Mouse (Mus musculus): ENCODE results near the gene BC005537. TPM values are rescaled to one million over a fixed set of nuclear protein-coding genes. Genes with fewer than 3 reads are reported as not detected.

The BC005537 gene
- polyA plus RNA-seq, 1 experiment, result 27.3 TPM

DNA sequence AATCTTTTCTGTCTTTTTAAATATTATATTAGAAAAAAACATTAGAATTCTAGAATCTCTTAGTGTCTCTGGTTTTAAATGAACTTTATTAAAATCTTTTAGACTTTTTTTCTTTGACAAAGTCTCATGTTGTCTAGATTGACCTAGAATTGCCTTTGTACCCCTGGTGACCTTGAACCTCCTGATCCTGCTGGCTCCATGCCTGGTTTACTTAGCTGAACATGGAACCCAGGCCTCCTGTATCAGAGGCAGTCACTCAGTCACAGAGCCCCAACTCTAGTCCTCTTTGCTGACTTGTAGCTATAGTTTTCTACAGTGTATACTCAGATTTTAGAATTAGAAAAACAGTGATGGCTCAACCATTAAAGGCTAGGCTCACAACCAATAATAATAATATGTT lies 4.6 kb downstream of the BC005537 start:
- no peak overlapping the region for H3ac ChIP-seq (ENCODE audit: control insufficient read depth, insufficient read length)
- peaks cover 69% of the 10 kb centered on the region for H3K79me2 ChIP-seq (ENCODE audit: control insufficient read depth, insufficient read depth)
- TF ChIP-seq TCF3 (IDR thresholded peaks at IDR 0.05; ENCODE audit: insufficient read length, low read depth), result no peak
- no peak for TF ChIP-seq CEBPB (IDR thresholded peaks at IDR 0.05; ENCODE audit: insufficient read depth, poor library complexity, severe bottlenecking)
- no peak for TF ChIP-seq TCF12 (IDR thresholded peaks at IDR 0.05; ENCODE audit: insufficient read depth, poor library complexity, severe bottlenecking)
- TF ChIP-seq POLR2AphosphoS2 (IDR thresholded peaks at IDR 0.05; ENCODE audit: insufficient read length, low read depth), result no peak
- no peak for TF ChIP-seq POLR2A (IDR thresholded peaks at IDR 0.05; ENCODE audit: insufficient read length, low read depth)
- no peak for TF ChIP-seq SRF (IDR thresholded peaks at IDR 0.05; ENCODE audit: control insufficient read depth, insufficient read length, low read depth)
- TF ChIP-seq MYOG (IDR thresholded peaks at IDR 0.05; ENCODE audit: control insufficient read depth in 1 of 3, insufficient read depth in 1 of 3, insufficient read length in 2 of 3, low read depth in 2 of 3), result no peak
- TF ChIP-seq E2F4 (IDR thresholded peaks at IDR 0.05; ENCODE audit: insufficient read depth), result no peak
- no peak for TF ChIP-seq REST (IDR thresholded peaks at IDR 0.05; ENCODE audit: insufficient read depth, insufficient read length)
- TF ChIP-seq MAX (IDR thresholded peaks at IDR 0.05; ENCODE audit: low read depth), result no peak
- TF ChIP-seq USF1 (IDR thresholded peaks at IDR 0.05; ENCODE audit: low read depth), result no peak
- no peak for TF ChIP-seq MYOD1 (IDR thresholded peaks at IDR 0.05; ENCODE audit: control insufficient read depth in 1 of 3, insufficient read length in 2 of 3, low read depth in 2 of 3)
- no peaks in the 10 kb centered on the region for H3K27me3 ChIP-seq (ENCODE audit: control insufficient read depth, insufficient read depth, insufficient read length)
- no peak overlapping the region for H3K4me3 ChIP-seq
- H3K4me2 ChIP-seq (ENCODE audit: low read depth), result no peak overlapping the region
- peaks cover 60% of the 10 kb centered on the region for H3K36me3 ChIP-seq (ENCODE audit: control insufficient read depth, insufficient read depth)

DNA sequence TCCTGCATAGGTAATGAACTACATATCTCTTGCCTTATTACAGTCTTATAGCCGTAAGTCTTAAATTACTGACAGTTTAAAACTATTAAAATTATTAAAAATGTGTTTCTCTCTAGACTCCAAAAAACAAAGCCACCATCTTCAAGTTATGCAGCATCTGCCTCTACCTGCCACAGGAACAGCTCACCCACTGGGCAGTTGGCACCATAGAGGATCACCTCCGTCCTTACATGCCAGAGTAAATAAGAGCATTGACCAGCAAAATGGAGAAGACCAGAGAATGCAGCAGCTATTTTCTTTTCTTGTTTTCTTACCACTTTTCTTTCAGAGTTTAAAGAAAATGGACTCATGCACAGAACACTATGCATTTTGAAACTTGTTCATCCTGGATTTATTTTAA lies 11.1 kb downstream of the BC005537 start:
- H3K4me2 ChIP-seq (ENCODE audit: low read depth), result no peak overlapping the region
- TF ChIP-seq REST (IDR thresholded peaks at IDR 0.05; ENCODE audit: insufficient read depth, insufficient read length), result no peak
- TF ChIP-seq USF1 (IDR thresholded peaks at IDR 0.05; ENCODE audit: low read depth), result no peak
- TF ChIP-seq SRF (IDR thresholded peaks at IDR 0.05; ENCODE audit: control insufficient read depth, insufficient read length, low read depth), result no peak
- no peak for TF ChIP-seq MYOG (IDR thresholded peaks at IDR 0.05; ENCODE audit: control insufficient read depth in 1 of 3, insufficient read depth in 1 of 3, insufficient read length in 2 of 3, low read depth in 2 of 3)
- no peak for TF ChIP-seq TCF12 (IDR thresholded peaks at IDR 0.05; ENCODE audit: insufficient read depth, poor library complexity, severe bottlenecking)
- TF ChIP-seq E2F4 (IDR thresholded peaks at IDR 0.05; ENCODE audit: insufficient read depth), result no peak
- TF ChIP-seq TCF3 (IDR thresholded peaks at IDR 0.05; ENCODE audit: insufficient read length, low read depth), result no peak
- TF ChIP-seq MAX (IDR thresholded peaks at IDR 0.05; ENCODE audit: low read depth), result no peak
- TF ChIP-seq POLR2AphosphoS2 (IDR thresholded peaks at IDR 0.05; ENCODE audit: insufficient read length, low read depth), result no peak
- no peak for TF ChIP-seq POLR2A (IDR thresholded peaks at IDR 0.05; ENCODE audit: insufficient read length, low read depth)
- TF ChIP-seq MYOD1 (IDR thresholded peaks at IDR 0.05; ENCODE audit: control insufficient read depth in 1 of 3, insufficient read length in 2 of 3, low read depth in 2 of 3), result no peak
- TF ChIP-seq CEBPB (IDR thresholded peaks at IDR 0.05; ENCODE audit: insufficient read depth, poor library complexity, severe bottlenecking), result no peak
- H3K27me3 ChIP-seq (ENCODE audit: control insufficient read depth, insufficient read depth, insufficient read length), result no peaks in the 10 kb centered on the region
- H3K36me3 ChIP-seq (ENCODE audit: control insufficient read depth, insufficient read depth), result peaks cover 68% of the 10 kb centered on the region
- peaks cover 12% of the 10 kb centered on the region for H3K79me2 ChIP-seq (ENCODE audit: control insufficient read depth, insufficient read depth)
- H3ac ChIP-seq (ENCODE audit: control insufficient read depth, insufficient read length), result no peak overlapping the region
- no peak overlapping the region for H3K4me3 ChIP-seq

DNA sequence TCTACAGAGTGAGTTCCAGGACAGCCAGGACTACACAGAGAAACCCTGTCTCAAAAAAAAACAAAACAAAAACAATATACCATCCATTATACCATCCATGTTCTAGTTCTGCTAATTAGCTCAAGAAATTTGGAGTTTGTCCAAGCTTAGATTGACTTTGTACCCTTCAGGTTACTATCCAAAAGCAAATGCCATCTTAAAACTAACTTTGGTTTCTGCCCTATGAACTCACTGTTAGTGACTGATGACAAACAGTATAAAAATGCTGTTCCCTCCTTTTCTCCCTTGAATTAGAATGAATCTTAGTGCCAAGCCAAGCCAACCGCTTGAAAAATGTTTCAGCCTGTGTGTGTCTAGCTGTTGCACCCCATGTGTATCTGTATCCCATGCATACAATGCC lies 13.2 kb downstream of the BC005537 start:
- Histone ChIP-seq H3K4me3 (no peak overlapping the region), H3K36me3 (ENCODE audit: control insufficient read depth, insufficient read depth) (peaks cover 48% of the 10 kb centered on the region), H3ac (ENCODE audit: control insufficient read depth, insufficient read length) (no peak overlapping the region), H3K79me2 (ENCODE audit: control insufficient read depth, insufficient read depth) (peaks cover 9% of the 10 kb centered on the region), H3K4me2 (ENCODE audit: low read depth) (no peak overlapping the region), H3K27me3 (ENCODE audit: control insufficient read depth, insufficient read depth, insufficient read length) (no peaks in the 10 kb centered on the region)
- TF ChIP-seq USF1 (IDR thresholded peaks at IDR 0.05; ENCODE audit: low read depth) (no peak), POLR2AphosphoS2 (IDR thresholded peaks at IDR 0.05; ENCODE audit: insufficient read length, low read depth) (no peak), E2F4 (IDR thresholded peaks at IDR 0.05; ENCODE audit: insufficient read depth) (no peak), MYOD1 (IDR thresholded peaks at IDR 0.05; ENCODE audit: control insufficient read depth in 1 of 3, insufficient read length in 2 of 3, low read depth in 2 of 3) (no peak), TCF3 (IDR thresholded peaks at IDR 0.05; ENCODE audit: insufficient read length, low read depth) (no peak), POLR2A (IDR thresholded peaks at IDR 0.05; ENCODE audit: insufficient read length, low read depth) (no peak), MYOG (IDR thresholded peaks at IDR 0.05; ENCODE audit: control insufficient read depth in 1 of 3, insufficient read depth in 1 of 3, insufficient read length in 2 of 3, low read depth in 2 of 3) (no peak), TCF12 (IDR thresholded peaks at IDR 0.05; ENCODE audit: insufficient read depth, poor library complexity, severe bottlenecking) (no peak), REST (IDR thresholded peaks at IDR 0.05; ENCODE audit: insufficient read depth, insufficient read length) (no peak), MAX (IDR thresholded peaks at IDR 0.05; ENCODE audit: low read depth) (no peak)

DNA sequence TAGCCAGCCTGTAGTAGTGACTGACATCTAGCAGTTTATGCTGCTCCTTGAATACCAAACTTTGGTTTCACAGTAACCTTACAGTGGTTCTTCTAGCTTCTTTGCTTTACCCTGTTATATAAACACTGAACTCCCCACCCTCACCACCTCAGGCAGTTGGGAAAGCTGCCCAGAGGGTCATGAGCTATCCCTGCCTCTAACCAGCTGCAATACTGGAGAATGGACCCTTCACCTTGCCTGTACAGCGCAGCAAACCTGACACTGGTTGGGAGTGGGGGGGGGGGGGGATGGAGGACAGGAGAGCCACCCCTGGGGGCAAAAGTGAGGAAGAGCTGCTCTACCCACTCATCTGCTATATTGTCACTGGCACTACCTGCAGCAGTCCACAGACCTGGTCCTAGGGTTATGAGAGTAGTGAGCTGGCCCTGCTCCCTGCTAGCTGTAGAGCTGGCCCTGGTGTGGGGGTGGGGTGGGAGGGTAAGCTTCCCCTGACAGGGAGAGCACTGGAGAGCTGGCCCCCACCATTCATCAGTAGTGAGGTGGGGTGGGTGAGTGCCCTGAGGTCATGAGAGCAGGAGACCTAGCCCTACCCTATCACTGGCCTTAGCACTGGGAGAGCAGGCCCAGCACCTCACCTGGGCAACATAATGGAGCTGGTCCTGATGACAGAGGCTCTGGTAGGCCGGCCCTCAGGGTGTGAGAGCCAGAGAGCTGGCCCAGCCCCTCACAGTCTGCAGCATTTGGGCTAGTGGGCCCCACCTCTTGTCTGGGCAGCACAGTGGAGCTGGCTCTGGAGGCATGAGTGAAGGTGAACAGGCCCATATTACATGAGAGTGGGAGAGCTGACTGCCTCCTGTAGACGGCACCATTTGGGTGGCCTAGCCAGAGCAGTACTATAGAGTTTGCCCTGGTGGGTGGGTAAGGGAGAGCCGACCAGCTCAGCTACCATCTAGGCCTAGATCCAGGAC lies 15.0 kb downstream of the BC005537 start:
- no peak for TF ChIP-seq MYOD1 (IDR thresholded peaks at IDR 0.05; ENCODE audit: control insufficient read depth in 1 of 3, insufficient read length in 2 of 3, low read depth in 2 of 3)
- no peak for TF ChIP-seq TCF3 (IDR thresholded peaks at IDR 0.05; ENCODE audit: insufficient read length, low read depth)
- TF ChIP-seq POLR2A (IDR thresholded peaks at IDR 0.05; ENCODE audit: insufficient read length, low read depth), result peak; percentile 44
- no peak for TF ChIP-seq MYOG (IDR thresholded peaks at IDR 0.05; ENCODE audit: control insufficient read depth in 1 of 3, insufficient read depth in 1 of 3, insufficient read length in 2 of 3, low read depth in 2 of 3)
- TF ChIP-seq SRF (IDR thresholded peaks at IDR 0.05; ENCODE audit: control insufficient read depth, insufficient read length, low read depth), result no peak
- peak; percentile 93 for TF ChIP-seq POLR2AphosphoS2 (IDR thresholded peaks at IDR 0.05; ENCODE audit: insufficient read length, low read depth)
- no peak for TF ChIP-seq USF1 (IDR thresholded peaks at IDR 0.05; ENCODE audit: low read depth)
- TF ChIP-seq REST (IDR thresholded peaks at IDR 0.05; ENCODE audit: insufficient read depth, insufficient read length), result no peak
- Histone ChIP-seq H3K79me2 (ENCODE audit: control insufficient read depth, insufficient read depth) (no peaks in the 10 kb centered on the region), H3K4me3 (no peak overlapping the region), H3K4me2 (ENCODE audit: low read depth) (no peak overlapping the region), H3ac (ENCODE audit: control insufficient read depth, insufficient read length) (no peak overlapping the region), H3K27me3 (ENCODE audit: control insufficient read depth, insufficient read depth, insufficient read length) (no peaks in the 10 kb centered on the region), H3K36me3 (ENCODE audit: control insufficient read depth, insufficient read depth) (peaks cover 32% of the 10 kb centered on the region)

All from myocyte (in vitro differentiated cells).